Mouse (Mus musculus): ENCODE data around the gene Nova2.

- peak; percentile 35; the same call in 1 of the 2 replicates for TF ChIP-seq CTCF (IDR thresholded peaks at IDR 0.05; ENCODE audit: low read depth, low read length)
- no peak for TF ChIP-seq POLR2A (IDR thresholded peaks at IDR 0.05; ENCODE audit: borderline replicate concordance, low read depth, low read length)
These were observed 29.2 kb upstream of the Nova2 start for GRCm38 (mm10) chr7:18896536-18896935.

Measured in bone marrow macrophage, adult 2 months (primary cell).